Mouse (Mus musculus): Measurements from ENCODE around the gene Fiz1. TPM values are rescaled to one million over a fixed set of nuclear protein-coding genes. Genes with fewer than 3 reads are reported as not detected.

Gene Fiz1
- polyA plus RNA-seq, 1 experiment: 19.5 TPM

Other genes starting within 250 kb of the Fiz1 start
- gene Fam71e2, start 243.4 kb downstream of the Fiz1 start, polyA plus RNA-seq (2012; rRNA removed): 0.06 and 0.08 TPM in 2 replicates
- 0.61 and 0.62 TPM in 2 replicates for gene Il11, start 231.8 kb downstream of the Fiz1 start, polyA plus RNA-seq (2012; rRNA removed)
- gene Tmem190, start 231.8 kb downstream of the Fiz1 start, polyA plus RNA-seq (2012; rRNA removed): not detected in 2 replicates
- 13.6 and 14.6 TPM in 2 replicates for gene Tmem238, start 225.0 kb downstream of the Fiz1 start, polyA plus RNA-seq (2012; rRNA removed)
- 448 and 645 TPM in 2 replicates for gene Rpl28, start 221.8 kb downstream of the Fiz1 start, polyA plus RNA-seq (2012; rRNA removed)
- gene Ube2s, start 202.1 kb downstream of the Fiz1 start, polyA plus RNA-seq (2012; rRNA removed): 115 and 129 TPM in 2 replicates
- gene Shisa7, start 170.0 kb downstream of the Fiz1 start, polyA plus RNA-seq (2012; rRNA removed): 1.1 and 1.3 TPM in 2 replicates
- 16.3 and 19.4 TPM in 2 replicates for gene Isoc2b, start 144.4 kb downstream of the Fiz1 start, polyA plus RNA-seq (2012; rRNA removed)
- 17.1 and 21.3 TPM in 2 replicates for gene Isoc2a, start 137.5 kb downstream of the Fiz1 start, polyA plus RNA-seq (2012; rRNA removed)
- 0.15 and 0.22 TPM in 2 replicates for gene Gm36210, start 108.2 kb downstream of the Fiz1 start, polyA plus RNA-seq (2012; rRNA removed)
- 7.7 and 10.1 TPM in 2 replicates for gene Zfp628, start 99.5 kb downstream of the Fiz1 start, polyA plus RNA-seq (2012; rRNA removed)
- gene Nat14, start 92.7 kb downstream of the Fiz1 start, polyA plus RNA-seq (2012; rRNA removed): 10.6 and 14.1 TPM in 2 replicates
- 10.5 and 12.9 TPM in 2 replicates for gene Ssc5d, start 88.9 kb downstream of the Fiz1 start, polyA plus RNA-seq (2012; rRNA removed)
- gene Sbk2, start 50.3 kb downstream of the Fiz1 start, polyA plus RNA-seq (2012; rRNA removed): 0.29 and 0.46 TPM in 2 replicates
- 0.25 and 0.44 TPM in 2 replicates for gene Sbk3, start 43.5 kb downstream of the Fiz1 start, polyA plus RNA-seq (2012; rRNA removed)
- gene Zfp579, start 18.5 kb downstream of the Fiz1 start, polyA plus RNA-seq (2012; rRNA removed): 35.6 and 38.2 TPM in 2 replicates
- 25.1 and 25.4 TPM in 2 replicates for gene Zfp524, start 282 bp downstream of the Fiz1 start, polyA plus RNA-seq (2012; rRNA removed)
- gene Gm44973, start 799 bp upstream of the Fiz1 start, polyA plus RNA-seq (2012; rRNA removed): 0.25 TPM in 1 of 2 replicates, not detected in the other
- 18.8 and 27.1 TPM in 2 replicates for gene Zfp865, start 5.7 kb upstream of the Fiz1 start, polyA plus RNA-seq (2012; rRNA removed)
- gene Ccdc106, start 5.9 kb upstream of the Fiz1 start, polyA plus RNA-seq (2012; rRNA removed): 13.1 and 13.7 TPM in 2 replicates
- not detected in 2 replicates for gene 4632433K11Rik, start 19.4 kb upstream of the Fiz1 start, polyA plus RNA-seq (2012; rRNA removed)
- 9.5 and 9.6 TPM in 2 replicates for gene Zfp784, start 23.7 kb upstream of the Fiz1 start, polyA plus RNA-seq (2012; rRNA removed)
- gene Zfp580, start 36.8 kb upstream of the Fiz1 start, polyA plus RNA-seq (2012; rRNA removed): 12.1 and 19.8 TPM in 2 replicates
- gene U2af2, start 47.4 kb upstream of the Fiz1 start, polyA plus RNA-seq (2012; rRNA removed): 160 and 166 TPM in 2 replicates
- 82.8 and 93.1 TPM in 2 replicates for gene Epn1, start 65.5 kb upstream of the Fiz1 start, polyA plus RNA-seq (2012; rRNA removed)
- not detected in 2 replicates for gene Rfpl4, start 102.3 kb upstream of the Fiz1 start, polyA plus RNA-seq (2012; rRNA removed)
- 0.43 and 0.59 TPM in 2 replicates for gene Rasl2-9, start 111.3 kb upstream of the Fiz1 start, polyA plus RNA-seq (2012; rRNA removed)
- gene Vmn1r55, start 135.0 kb upstream of the Fiz1 start, polyA plus RNA-seq (2012; rRNA removed): not detected in 2 replicates
- gene Vmn1r56, start 182.1 kb upstream of the Fiz1 start, polyA plus RNA-seq (2012; rRNA removed): not detected in 2 replicates
- not detected in 2 replicates for gene Vmn1r57, start 203.8 kb upstream of the Fiz1 start, polyA plus RNA-seq (2012; rRNA removed)

All from urinary bladder, adult 2 months (tissue).